24 mouse cellular contexts compared by ENCODE assay signal in the genomic region with DNA sequence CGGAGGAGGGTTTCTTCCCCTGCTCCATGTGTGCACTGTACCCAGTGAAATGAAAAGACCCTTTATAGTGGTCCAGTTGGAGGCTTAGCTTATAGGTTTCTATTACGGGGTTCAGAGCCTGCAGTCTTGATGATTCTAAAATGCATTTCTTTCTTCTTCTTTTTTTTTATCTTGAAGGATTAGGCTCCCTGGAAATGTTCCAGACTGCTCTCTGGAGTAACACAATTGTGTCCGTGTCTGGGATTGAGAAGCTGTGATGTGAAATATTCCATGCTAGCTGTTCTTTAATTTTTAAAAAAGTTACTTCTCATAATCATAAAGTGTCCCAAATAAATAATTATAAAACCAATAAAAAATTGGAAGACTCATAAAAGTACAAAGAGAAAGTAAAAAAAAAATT. TPM values are rescaled to one million over a fixed set of nuclear protein-coding genes. Genes with fewer than 3 reads are reported as not detected.
"Had no signal": no experiment of that assay in that cellular context is flagged by ENCODE, and none has a peak within 500 bp of the region (broad histone marks: within the 10 kb centered on the region; RNA-seq: fewer than 3 reads in every experiment).

No protein-coding gene starts in this region.

- DNase-seq: gastrocnemius, adult 2 months; gastrocnemius, postnatal 10 days; gastrocnemius, postnatal 25 days; heart, adult 18-20 months; heart, postnatal 10 days; heart, postnatal 4 days; kidney, adult 18-20 months; kidney, adult 8-10 months; kidney, postnatal 10 days; kidney, postnatal 25 days; kidney, postnatal 4 days had no signal

- ATAC-seq: hindbrain, embryonic 16.5 days; inflammation-experienced regulatory T-cells, adult 6 months; intestine, embryonic 15.5 days; intestine, postnatal 0 days had no signal

- H3K27me3 ChIP-seq: hindbrain, embryonic 12.5 days; intestine, embryonic 15.5 days had no signal

- H3K9me3 ChIP-seq: heart, embryonic 10.5 days; heart, embryonic 12.5 days; hindbrain, embryonic 10.5 days; hindbrain, embryonic 12.5 days; intestine, embryonic 15.5 days; limb, embryonic 10.5 days; limb, embryonic 12.5 days had no signal

- H3K4me2 ChIP-seq: heart, embryonic 12.5 days; hindbrain, embryonic 12.5 days; hindbrain, embryonic 14.5 days; intestine, embryonic 15.5 days; limb, embryonic 12.5 days had no signal

- H3K4me3 ChIP-seq: gastrocnemius, adult 2 months; heart, embryonic 10.5 days; heart, embryonic 12.5 days; hindbrain, embryonic 10.5 days; hindbrain, embryonic 12.5 days; intestine, embryonic 15.5 days; layer of hippocampus, adult 2 months; left cerebral cortex, adult 2 months; limb, embryonic 10.5 days; limb, embryonic 12.5 days had no signal

- H3K9ac ChIP-seq: heart, embryonic 12.5 days; hindbrain, embryonic 12.5 days; hindbrain, embryonic 14.5 days; intestine, embryonic 15.5 days; limb, embryonic 12.5 days had no signal

- H3K4me1 ChIP-seq: hindbrain, embryonic 10.5 days; hindbrain, embryonic 12.5 days; intestine, embryonic 15.5 days; limb, embryonic 12.5 days had no signal

- H3K36me3 ChIP-seq: heart, embryonic 10.5 days; heart, embryonic 12.5 days; hindbrain, embryonic 10.5 days; hindbrain, embryonic 12.5 days; intestine, embryonic 15.5 days; limb, embryonic 10.5 days; limb, embryonic 12.5 days had no signal

- H3K27ac ChIP-seq: gastrocnemius, adult 2 months; heart, embryonic 10.5 days; hindbrain, embryonic 10.5 days; hindbrain, embryonic 12.5 days; hindbrain, embryonic 14.5 days; intestine, embryonic 15.5 days; layer of hippocampus, adult 2 months; left cerebral cortex, adult 2 months; limb, embryonic 10.5 days; limb, embryonic 12.5 days had no signal

RNA-seq across cellular contexts. Expression of gene Rxrg, which starts 26.9 kb away (rescaled TPM):
- polyA plus RNA-seq: inflammation-experienced regulatory T-cells, adult 6 months had no signal
